Mouse (Mus musculus) small intestine, adult 10 weeks (tissue): ENCODE measurements around the gene 6430571L13Rik. TPM values are rescaled to one million over a fixed set of nuclear protein-coding genes. Genes with fewer than 3 reads are reported as not detected.

Source experiments
- polyA plus RNA-seq: library from polyadenylated mRNA; stranded (reverse); fragments of 350-450 nt; fragmentation: Illumina TruSeq; extraction: RNeasy Lipid Tissue Mini Kit (QIAGEN cat#74804); gene quantifications from one replicate; pipeline ENCODE4 v1.2.3, GENCODE M21; 2014; ENCODE audit warnings: low replicate concordance

6430571L13Rik gene
- polyA plus RNA-seq = not detected

DNA sequence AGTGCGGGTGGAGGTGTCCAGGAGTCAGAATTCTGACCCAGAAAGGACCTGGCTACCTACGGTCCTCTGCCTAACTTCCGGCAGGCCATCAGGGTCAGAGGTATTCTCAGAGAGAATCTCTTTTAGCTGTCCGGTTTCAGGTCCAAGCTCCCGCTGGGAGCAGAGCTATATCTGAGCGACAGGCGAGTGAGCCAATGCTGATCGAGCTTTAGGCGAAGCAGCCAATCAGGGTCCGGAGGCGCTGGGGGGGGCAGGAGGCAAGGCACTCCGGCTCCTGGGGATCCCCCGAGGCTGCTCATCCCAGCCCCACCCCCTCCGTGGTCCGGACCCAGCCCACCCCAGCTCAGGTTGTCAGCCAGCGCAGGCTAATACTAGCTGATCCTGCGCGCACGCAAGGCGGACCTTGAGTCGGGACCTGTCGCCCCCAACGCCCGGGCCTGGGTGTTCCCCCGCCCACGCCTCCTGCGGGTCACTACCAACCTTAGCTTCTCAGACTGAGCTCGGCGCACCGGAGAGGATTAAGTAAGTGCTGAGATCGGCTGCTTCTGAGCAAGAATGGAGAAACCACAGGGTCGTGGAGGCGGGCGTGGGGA is at the start of gene 6430571L13Rik:
Gene 6430571L13Rik (plus strand): TSS at position 336 of the 593 bp plus-strand sequence.

DNA sequence AAGGTAGTCTGAATTCAATTTTAAA is 44.6 kb upstream of the 6430571L13Rik start, which contains the start of gene Cish:
Gene Cish (plus strand): TSS at position 11 of the 25 bp plus-strand sequence.

GRCm38 (mm10) chr9:107338172-107338883 is 2.1 kb upstream of the 6430571L13Rik start, which contains the start of gene Hemk1:
Hemk1 (minus strand) TSS chr9:107338350.

DNA sequence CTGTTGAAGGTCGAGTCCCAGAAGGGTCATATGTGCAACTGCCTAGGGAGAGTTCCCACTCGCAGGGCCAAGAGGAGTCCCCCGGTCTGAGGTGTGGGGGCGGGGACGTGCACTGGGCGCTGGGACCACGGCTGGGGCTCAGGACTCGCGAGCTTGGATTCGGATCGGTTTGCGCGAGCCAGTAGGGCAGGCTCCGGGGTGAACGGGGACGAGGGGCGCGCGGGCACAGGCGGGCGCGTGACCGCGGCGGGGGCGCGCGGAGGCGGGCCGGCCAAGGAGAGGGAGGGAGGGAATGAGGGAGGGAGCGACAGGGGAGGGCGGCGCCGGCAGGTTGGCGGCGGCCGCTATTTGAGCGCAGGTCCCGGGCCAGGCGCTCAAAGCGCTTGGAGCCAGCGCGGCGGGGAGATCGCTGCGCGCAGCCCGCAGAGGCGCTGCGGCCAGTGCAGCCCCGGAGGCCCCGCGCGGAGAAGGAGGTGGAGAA is 59.1 kb downstream of the 6430571L13Rik start, which contains the start of gene Cacna2d2:
Gene Cacna2d2 (plus strand): TSS at position 122 of the 481 bp plus-strand sequence.

Other genes starting within 250 kb of the 6430571L13Rik start
- gene Dock3, start 108.7 kb upstream of the 6430571L13Rik start, polyA plus RNA-seq = 1.4 TPM
- 5.2 TPM for gene Mapkapk3, start 50.7 kb upstream of the 6430571L13Rik start, polyA plus RNA-seq
- 1.7 TPM for gene Cish, start 44.6 kb upstream of the 6430571L13Rik start, polyA plus RNA-seq
- gene Hemk1, start 2.3 kb upstream of the 6430571L13Rik start, polyA plus RNA-seq = 0.74 TPM
- gene Cacna2d2, start 59.0 kb downstream of the 6430571L13Rik start, polyA plus RNA-seq = not detected
- gene Tmem115, start 193.3 kb downstream of the 6430571L13Rik start, polyA plus RNA-seq = not detected
- 0.93 TPM for gene Cyb561d2, start 201.6 kb downstream of the 6430571L13Rik start, polyA plus RNA-seq
- gene Nprl2, start 201.6 kb downstream of the 6430571L13Rik start, polyA plus RNA-seq = 0.78 TPM
- gene Zmynd10, start 206.7 kb downstream of the 6430571L13Rik start, polyA plus RNA-seq = not detected
- 24.5 TPM for gene Rassf1, start 211.0 kb downstream of the 6430571L13Rik start, polyA plus RNA-seq
- 17.4 TPM for gene Tusc2, start 222.7 kb downstream of the 6430571L13Rik start, polyA plus RNA-seq
- gene Hyal2, start 227.3 kb downstream of the 6430571L13Rik start, polyA plus RNA-seq = 0.22 TPM
- gene Hyal1, start 236.3 kb downstream of the 6430571L13Rik start, polyA plus RNA-seq = 1.4 TPM
- 0.63 TPM for gene Naa80, start 238.3 kb downstream of the 6430571L13Rik start, polyA plus RNA-seq
- 0.22 TPM for gene Hyal3, start 240.2 kb downstream of the 6430571L13Rik start, polyA plus RNA-seq
- 31.3 TPM for gene Ifrd2, start 247.0 kb downstream of the 6430571L13Rik start, polyA plus RNA-seq